Mouse (Mus musculus): ENCODE data around the gene Rab3il1. TPM values are rescaled to one million over a fixed set of nuclear protein-coding genes. Genes with fewer than 3 reads are reported as not detected.

Rab3il1 gene
- polyA plus RNA-seq, 1 experiment from 2014 or later = 34.6 TPM

DNA sequence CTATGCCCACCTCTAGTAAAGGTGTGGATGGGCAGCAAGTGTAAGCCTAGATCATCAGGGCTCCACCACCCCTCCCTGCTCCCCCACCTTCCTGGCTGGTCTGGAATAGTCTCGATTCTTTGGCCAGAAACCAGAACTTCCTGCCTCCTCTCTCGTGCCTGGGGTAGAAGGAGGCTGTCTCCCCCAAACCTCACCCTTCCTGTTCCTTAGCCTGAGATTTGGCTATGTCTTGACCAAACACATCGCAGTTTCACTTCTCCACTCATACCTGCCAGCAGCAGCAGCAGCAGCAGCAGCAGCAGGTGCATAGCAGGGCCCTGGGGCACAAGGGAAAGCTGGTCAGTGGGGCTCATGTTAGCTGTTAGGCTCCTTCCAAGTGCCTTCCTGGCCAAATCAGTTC is 45.5 kb downstream of the Rab3il1 start:
- Histone ChIP-seq H3K4me2 (replicated peaks; ENCODE audit: low read depth, low read length) (no peak overlapping the region), H3K36me3 (ENCODE audit: insufficient read depth, low read length) (no peaks in the 10 kb centered on the region), H3K27ac (ENCODE audit: low read length) (no peak overlapping the region), H3K4me3 (ENCODE audit: low read length) (no peak overlapping the region), H3K9me3 (ENCODE audit: low read length) (no peaks in the 10 kb centered on the region), H3K9ac (replicated peaks; ENCODE audit: low read length) (no peak overlapping the region), H3K4me1 (ENCODE audit: insufficient read depth, low read length) (peaks cover 27% of the 10 kb centered on the region), H3K27me3 (ENCODE audit: insufficient read depth, low read length) (no peaks in the 10 kb centered on the region)
- WGBS = 48% methylated on average over 3 of the region's 3 CpGs
- ATAC-seq (ENCODE audit: low FRiP score, low TSS enrichment) = no peak

DNA sequence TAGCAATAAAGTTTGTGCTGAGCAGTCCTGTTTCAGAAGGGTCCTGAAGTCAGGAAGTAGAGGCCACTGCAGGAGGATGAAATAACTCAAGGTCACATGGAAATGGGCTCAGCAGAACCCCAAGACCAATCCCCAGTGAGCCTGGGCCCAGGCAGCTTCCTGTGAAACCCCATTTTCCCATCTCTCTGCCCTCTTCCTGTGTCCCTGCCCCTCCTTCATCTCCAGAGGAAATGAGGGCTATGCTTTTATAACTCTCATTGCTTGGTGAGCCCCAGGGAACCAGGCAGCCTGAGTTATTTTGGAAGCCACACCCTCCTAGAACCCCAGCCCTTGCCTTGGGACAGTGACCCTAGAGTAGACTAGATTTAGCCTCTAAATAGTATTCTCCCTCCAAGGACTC is 48.1 kb downstream of the Rab3il1 start:
- H3K36me3 ChIP-seq (ENCODE audit: insufficient read depth, low read length) = peaks cover 16% of the 10 kb centered on the region
- H3K4me2 ChIP-seq (replicated peaks; ENCODE audit: low read depth, low read length) = no peak overlapping the region
- H3K9ac ChIP-seq (replicated peaks; ENCODE audit: low read length) = no peak overlapping the region
- no peaks in the 10 kb centered on the region for H3K9me3 ChIP-seq (ENCODE audit: low read length)
- H3K27me3 ChIP-seq (ENCODE audit: insufficient read depth, low read length) = no peaks in the 10 kb centered on the region
- peaks cover 11% of the 10 kb centered on the region for H3K4me1 ChIP-seq (ENCODE audit: insufficient read depth, low read length)
- no peak overlapping the region for H3K27ac ChIP-seq (ENCODE audit: low read length)
- no peak for ATAC-seq (ENCODE audit: low FRiP score, low TSS enrichment)
- no peak overlapping the region for H3K4me3 ChIP-seq (ENCODE audit: low read length)

DNA sequence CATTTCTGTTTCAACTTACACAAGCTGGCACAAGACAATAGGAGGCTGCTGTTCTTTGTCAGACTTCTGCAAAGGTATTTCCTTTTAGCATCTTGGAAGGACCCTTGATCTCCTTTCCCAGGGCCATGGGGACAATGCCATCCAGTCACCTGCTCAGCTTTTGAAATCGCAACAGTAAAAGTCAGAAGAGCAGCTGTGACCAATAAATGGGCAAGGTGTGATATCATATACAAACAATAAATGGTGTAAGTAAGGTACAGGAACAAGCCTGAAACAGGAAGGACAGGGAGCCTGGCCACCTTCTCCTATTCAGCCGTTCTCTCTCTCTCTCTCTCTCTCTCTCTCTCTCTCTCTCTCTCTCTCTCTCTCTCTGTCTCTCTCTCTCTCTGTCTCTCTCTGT is 49.0 kb downstream of the Rab3il1 start:
- Histone ChIP-seq H3K9ac (replicated peaks; ENCODE audit: low read length) (no peak overlapping the region), H3K9me3 (ENCODE audit: low read length) (no peaks in the 10 kb centered on the region), H3K27ac (ENCODE audit: low read length) (no peak overlapping the region), H3K4me2 (replicated peaks; ENCODE audit: low read depth, low read length) (no peak overlapping the region), H3K4me1 (ENCODE audit: insufficient read depth, low read length) (peaks cover 11% of the 10 kb centered on the region), H3K4me3 (ENCODE audit: low read length) (no peak overlapping the region), H3K36me3 (ENCODE audit: insufficient read depth, low read length) (peaks cover 18% of the 10 kb centered on the region), H3K27me3 (ENCODE audit: insufficient read depth, low read length) (no peaks in the 10 kb centered on the region)
- ATAC-seq (ENCODE audit: low FRiP score, low TSS enrichment) = no peak
- 72% methylated on average over 2 of the region's 2 CpGs for WGBS

DNA sequence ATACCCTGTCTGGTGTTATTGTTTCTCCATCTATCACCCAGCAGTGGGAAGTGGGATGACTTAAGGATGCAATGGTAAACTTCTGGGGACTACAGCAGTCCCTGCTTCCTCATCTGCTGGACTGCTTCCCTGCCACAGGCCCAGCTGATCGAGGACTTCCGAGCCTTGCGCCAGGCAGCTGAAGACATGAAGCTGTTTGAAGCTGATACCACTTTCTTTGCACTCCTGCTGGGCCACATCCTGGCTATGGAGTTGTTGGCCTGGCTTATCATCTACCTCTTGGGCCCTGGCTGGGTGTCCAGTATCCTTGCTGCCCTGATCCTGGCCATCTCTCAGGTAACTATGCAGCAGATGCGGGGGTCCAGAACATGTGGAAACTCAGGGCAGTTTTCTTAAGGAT is 51.2 kb downstream of the Rab3il1 start:
- Histone ChIP-seq H3K27ac (ENCODE audit: low read length) (no peak overlapping the region), H3K4me2 (replicated peaks; ENCODE audit: low read depth, low read length) (no peak overlapping the region), H3K27me3 (ENCODE audit: insufficient read depth, low read length) (no peaks in the 10 kb centered on the region), H3K36me3 (ENCODE audit: insufficient read depth, low read length) (peaks cover 18% of the 10 kb centered on the region), H3K4me3 (ENCODE audit: low read length) (no peak overlapping the region), H3K9ac (replicated peaks; ENCODE audit: low read length) (no peak overlapping the region), H3K4me1 (ENCODE audit: insufficient read depth, low read length) (peaks cover 11% of the 10 kb centered on the region; the same call in 1 of the 2 replicates), H3K9me3 (ENCODE audit: low read length) (no peaks in the 10 kb centered on the region)
- 91% methylated on average over 4 of the region's 4 CpGs for WGBS
- ATAC-seq (ENCODE audit: low FRiP score, low TSS enrichment) = no peak

DNA sequence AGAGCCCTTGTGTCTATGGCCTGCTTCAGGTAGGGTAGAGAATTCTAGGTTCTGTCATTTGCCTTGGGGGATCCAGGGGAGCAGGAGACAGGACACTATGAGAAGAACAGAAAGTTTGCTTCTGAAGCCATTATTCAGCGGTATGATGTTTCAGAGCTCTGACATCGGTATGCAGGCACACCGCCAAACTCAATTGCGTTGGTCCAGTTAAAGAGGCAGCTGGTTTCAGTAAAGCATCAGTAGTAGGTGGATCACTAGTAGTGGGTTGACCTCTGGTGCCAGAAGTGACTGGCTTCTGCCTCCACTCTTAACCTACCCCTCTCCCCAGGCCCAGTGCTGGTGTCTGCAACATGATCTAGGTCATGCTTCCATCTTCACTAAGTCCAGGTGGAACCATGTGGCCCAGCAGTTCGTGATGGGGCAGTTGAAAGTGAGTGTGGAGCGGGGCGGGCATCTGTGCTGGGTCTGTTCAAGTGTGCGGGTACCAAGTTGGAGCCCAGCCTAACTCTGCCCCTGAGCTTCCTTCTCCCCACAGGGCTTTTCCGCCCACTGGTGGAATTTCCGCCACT is 52.3 kb downstream of the Rab3il1 start:
- H3K9ac ChIP-seq (replicated peaks; ENCODE audit: low read length) = no peak overlapping the region
- H3K9me3 ChIP-seq (ENCODE audit: low read length) = no peaks in the 10 kb centered on the region
- ATAC-seq (ENCODE audit: low FRiP score, low TSS enrichment) = no peak
- H3K4me1 ChIP-seq (ENCODE audit: insufficient read depth, low read length) = peaks cover 13% of the 10 kb centered on the region; the same call in 1 of the 2 replicates
- no peak overlapping the region for H3K4me2 ChIP-seq (replicated peaks; ENCODE audit: low read depth, low read length)
- H3K36me3 ChIP-seq (ENCODE audit: insufficient read depth, low read length) = peaks cover 18% of the 10 kb centered on the region
- H3K4me3 ChIP-seq (ENCODE audit: low read length) = no peak overlapping the region
- H3K27ac ChIP-seq (ENCODE audit: low read length) = no peak overlapping the region
- WGBS = 90% methylated on average over 10 of the region's 10 CpGs
- H3K27me3 ChIP-seq (ENCODE audit: insufficient read depth, low read length) = no peaks in the 10 kb centered on the region

DNA sequence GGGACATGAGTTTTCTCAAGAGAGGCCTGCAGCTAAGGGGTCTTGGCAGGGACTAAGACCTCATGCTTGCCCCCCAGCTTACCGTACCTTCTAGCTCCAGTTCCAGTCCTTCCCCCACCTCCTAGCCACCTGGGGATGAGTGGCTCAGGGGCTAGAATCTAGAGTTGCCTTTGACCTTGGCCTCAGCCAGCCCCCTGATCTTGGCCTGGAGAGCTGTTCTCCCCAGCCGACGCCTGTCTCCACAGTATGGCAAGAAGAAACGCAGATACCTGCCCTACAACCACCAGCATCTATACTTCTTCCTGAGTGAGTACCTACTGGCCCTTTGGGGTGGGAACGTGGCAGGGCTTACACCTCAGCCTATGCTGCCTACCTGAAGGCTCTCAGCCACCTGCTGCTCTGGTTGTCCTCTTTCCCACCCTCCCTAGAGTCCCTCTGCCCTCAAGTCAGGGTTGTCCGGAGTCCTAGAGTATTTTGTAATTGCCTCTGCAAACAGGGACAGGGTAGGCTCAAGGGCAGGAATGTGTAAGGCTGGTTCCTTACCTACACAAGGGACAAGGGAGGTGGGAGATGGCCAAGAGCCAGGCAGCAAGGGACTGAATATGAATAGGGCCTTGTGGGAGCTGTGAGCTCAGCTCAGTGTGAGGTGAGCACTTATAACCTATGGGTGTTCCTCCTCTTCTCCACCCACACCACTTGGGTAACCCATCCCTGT is 53.0 kb downstream of the Rab3il1 start:
- H3K4me2 ChIP-seq (replicated peaks; ENCODE audit: low read depth, low read length) = no peak overlapping the region
- H3K27me3 ChIP-seq (ENCODE audit: insufficient read depth, low read length) = no peaks in the 10 kb centered on the region
- no peaks in the 10 kb centered on the region for H3K9me3 ChIP-seq (ENCODE audit: low read length)
- H3K27ac ChIP-seq (ENCODE audit: low read length) = no peak overlapping the region
- peaks cover 18% of the 10 kb centered on the region for H3K36me3 ChIP-seq (ENCODE audit: insufficient read depth, low read length)
- WGBS = 84% methylated on average over 6 of the region's 6 CpGs
- peaks cover 13% of the 10 kb centered on the region; the same call in 1 of the 2 replicates for H3K4me1 ChIP-seq (ENCODE audit: insufficient read depth, low read length)
- ATAC-seq (ENCODE audit: low FRiP score, low TSS enrichment) = no peak
- H3K4me3 ChIP-seq (ENCODE audit: low read length) = no peak overlapping the region
- H3K9ac ChIP-seq (replicated peaks; ENCODE audit: low read length) = no peak overlapping the region

DNA sequence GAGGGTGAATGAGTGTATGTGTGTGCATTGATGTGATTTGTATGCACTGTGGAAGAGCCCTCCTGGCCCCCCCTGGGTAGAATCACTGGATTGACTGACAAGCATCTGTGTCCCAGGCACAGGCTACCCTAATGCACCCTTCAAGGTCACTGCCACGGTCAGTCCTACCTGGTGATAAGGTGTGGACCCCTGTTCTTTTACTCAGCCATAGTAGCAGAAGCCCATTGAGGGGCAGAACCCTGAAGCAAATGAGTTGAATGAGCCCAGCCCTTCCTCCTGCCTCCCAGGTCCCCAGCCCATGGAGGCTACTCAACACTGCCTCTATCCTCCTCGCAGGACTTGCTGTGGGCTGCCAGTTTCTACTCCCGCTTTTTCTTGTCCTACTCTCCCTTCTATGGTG is 53.8 kb downstream of the Rab3il1 start:
- H3K36me3 ChIP-seq (ENCODE audit: insufficient read depth, low read length) = peaks cover 18% of the 10 kb centered on the region
- no peak overlapping the region for H3K4me2 ChIP-seq (replicated peaks; ENCODE audit: low read depth, low read length)
- no peak overlapping the region for H3K27ac ChIP-seq (ENCODE audit: low read length)
- WGBS = 82% methylated on average over 3 of the region's 3 CpGs
- no peaks in the 10 kb centered on the region for H3K9me3 ChIP-seq (ENCODE audit: low read length)
- no peak for ATAC-seq (ENCODE audit: low FRiP score, low TSS enrichment)
- H3K4me3 ChIP-seq (ENCODE audit: low read length) = no peak overlapping the region
- peaks cover 13% of the 10 kb centered on the region for H3K4me1 ChIP-seq (ENCODE audit: insufficient read depth, low read length)
- no peaks in the 10 kb centered on the region for H3K27me3 ChIP-seq (ENCODE audit: insufficient read depth, low read length)
- no peak overlapping the region for H3K9ac ChIP-seq (replicated peaks; ENCODE audit: low read length)

DNA sequence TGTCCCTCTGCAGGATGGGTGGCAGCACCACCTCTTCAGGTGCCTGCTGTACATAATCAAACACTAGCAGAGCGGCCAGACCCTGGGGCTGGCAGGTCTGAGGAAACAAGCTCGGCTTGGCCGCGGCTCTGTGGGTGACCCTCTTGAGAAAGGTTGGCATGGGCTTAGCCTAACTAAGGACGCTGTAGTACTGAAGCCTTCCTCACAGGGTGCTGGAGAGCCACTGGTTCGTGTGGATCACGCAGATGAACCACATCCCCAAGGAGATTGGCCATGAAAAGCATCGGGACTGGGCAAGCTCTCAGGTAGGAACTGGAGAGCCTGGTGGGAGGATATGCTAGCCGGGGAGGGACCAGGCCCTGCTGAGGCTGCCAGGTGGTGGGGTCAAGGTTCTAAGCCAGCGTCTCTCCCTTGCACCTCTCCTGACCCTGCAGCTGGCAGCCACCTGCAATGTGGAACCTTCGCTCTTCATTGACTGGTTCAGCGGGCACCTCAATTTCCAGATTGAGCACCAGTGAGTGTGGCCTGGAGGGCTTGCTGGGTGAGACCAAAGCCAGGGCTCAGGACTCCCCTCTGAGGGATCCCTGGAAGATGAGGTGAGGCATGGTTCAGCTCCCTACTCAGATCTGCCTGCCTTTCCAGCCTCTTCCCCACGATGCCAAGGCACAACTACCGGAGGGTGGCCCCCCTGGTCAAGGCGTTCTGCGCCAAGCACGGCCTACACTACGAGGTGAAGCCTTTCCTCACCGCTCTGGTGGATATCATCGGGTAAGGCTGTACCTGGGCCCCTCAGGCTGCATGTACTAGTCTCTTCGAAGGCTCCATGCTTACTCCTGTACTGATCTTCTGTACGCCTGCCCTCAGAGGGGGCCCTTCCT is 54.6 kb downstream of the Rab3il1 start:
- Histone ChIP-seq H3K4me3 (ENCODE audit: low read length) (no peak overlapping the region), H3K4me2 (replicated peaks; ENCODE audit: low read depth, low read length) (no peak overlapping the region), H3K27ac (ENCODE audit: low read length) (peak overlapping the region; percentile 15; the same call in 1 of the 2 replicates), H3K36me3 (ENCODE audit: insufficient read depth, low read length) (peaks cover 18% of the 10 kb centered on the region), H3K9ac (replicated peaks; ENCODE audit: low read length) (peak overlapping the region; percentile 32; the same call in 1 of the 2 replicates), H3K4me1 (ENCODE audit: insufficient read depth, low read length) (peaks cover 13% of the 10 kb centered on the region), H3K27me3 (ENCODE audit: insufficient read depth, low read length) (no peaks in the 10 kb centered on the region), H3K9me3 (ENCODE audit: low read length) (no peaks in the 10 kb centered on the region)
- 78% methylated on average over 22 of the region's 22 CpGs for WGBS
- peak; percentile 25; the same call in 1 of the 2 replicates for ATAC-seq (ENCODE audit: low FRiP score, low TSS enrichment)

DNA sequence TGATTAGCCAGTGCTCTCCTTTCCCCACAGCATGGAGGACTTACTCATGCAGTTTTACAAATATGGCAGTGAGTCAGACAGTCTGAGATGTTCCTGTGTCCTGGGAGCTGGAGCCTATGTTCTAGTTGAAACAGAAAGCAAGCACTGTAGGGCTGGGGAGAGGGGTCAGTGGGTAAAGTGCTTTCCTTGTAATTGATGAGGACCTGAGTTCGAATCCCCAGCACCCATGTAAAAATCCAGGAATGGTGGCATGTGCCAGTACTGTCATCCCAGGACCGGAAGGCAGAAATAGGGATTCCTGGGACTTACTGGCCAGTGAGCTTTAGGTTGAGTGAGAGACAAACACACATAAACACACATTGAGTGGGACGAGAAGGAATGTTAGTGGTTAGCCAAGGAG is 55.2 kb downstream of the Rab3il1 start:
- H3K27me3 ChIP-seq (ENCODE audit: insufficient read depth, low read length) = no peaks in the 10 kb centered on the region
- H3K9ac ChIP-seq (replicated peaks; ENCODE audit: low read length) = no peak overlapping the region
- 84% methylated on average over 3 of the region's 3 CpGs for WGBS
- peak overlapping the region; percentile 4; the same call in 1 of the 2 replicates for H3K27ac ChIP-seq (ENCODE audit: low read length)
- peaks cover 18% of the 10 kb centered on the region for H3K36me3 ChIP-seq (ENCODE audit: insufficient read depth, low read length)
- H3K4me2 ChIP-seq (replicated peaks; ENCODE audit: low read depth, low read length) = no peak overlapping the region
- no peak for ATAC-seq (ENCODE audit: low FRiP score, low TSS enrichment)
- peaks cover 13% of the 10 kb centered on the region for H3K4me1 ChIP-seq (ENCODE audit: insufficient read depth, low read length)
- no peak overlapping the region for H3K4me3 ChIP-seq (ENCODE audit: low read length)
- no peaks in the 10 kb centered on the region for H3K9me3 ChIP-seq (ENCODE audit: low read length)
